Mouse (Mus musculus) kidney, postnatal 36 days (tissue): ENCODE measurements around the gene Gm9999.
A peak's percentile ranks its signal among the peaks of the same experiment; 100 is the strongest.
"Not testable (repeated sequence)": the region's sequence is repeated elsewhere in the genome, so short reads cannot be mapped to it uniquely, and the experiment has no call there.

Source experiments
- DNase-seq, 2 experiments: peaks; one replicate each; pipeline ENCODE4 v3.0.0; 2021 to 2022; ENCODE audit warnings: mixed read lengths in 2 of 2

Gm9999 gene

GRCm38 (mm10) chr7:46983280-46983679 lies at the start of gene Gm9999:
Gene Gm9999, plus strand, starts transcription at chr7:46983580.
- DNase-seq = no peak

DNA sequence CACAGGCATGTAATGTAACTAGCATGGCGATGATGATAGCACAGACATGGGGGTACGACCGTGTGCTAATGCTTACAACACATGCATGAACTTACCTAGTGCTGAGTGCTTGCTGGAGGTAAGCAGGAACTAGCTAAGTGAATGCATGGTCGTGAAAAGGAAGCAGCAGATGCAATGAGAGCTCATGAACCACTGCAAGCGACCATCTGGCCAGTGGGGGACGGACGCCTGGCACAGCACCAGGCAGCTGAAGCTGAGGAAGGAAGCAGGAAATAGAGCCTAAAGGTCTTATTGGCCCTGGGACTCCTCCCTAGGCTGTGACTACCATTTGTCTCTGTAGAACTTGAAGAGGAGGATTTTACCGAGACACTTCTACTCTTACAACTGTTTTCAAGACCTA lies 48.6 kb upstream of the Gm9999 start:
- DNase-seq = no peak

GRCm38 (mm10) chr7:46935847-46936246 lies 47.5 kb upstream of the Gm9999 start:
- peak; percentile 38 to 61 for DNase-seq

DNA sequence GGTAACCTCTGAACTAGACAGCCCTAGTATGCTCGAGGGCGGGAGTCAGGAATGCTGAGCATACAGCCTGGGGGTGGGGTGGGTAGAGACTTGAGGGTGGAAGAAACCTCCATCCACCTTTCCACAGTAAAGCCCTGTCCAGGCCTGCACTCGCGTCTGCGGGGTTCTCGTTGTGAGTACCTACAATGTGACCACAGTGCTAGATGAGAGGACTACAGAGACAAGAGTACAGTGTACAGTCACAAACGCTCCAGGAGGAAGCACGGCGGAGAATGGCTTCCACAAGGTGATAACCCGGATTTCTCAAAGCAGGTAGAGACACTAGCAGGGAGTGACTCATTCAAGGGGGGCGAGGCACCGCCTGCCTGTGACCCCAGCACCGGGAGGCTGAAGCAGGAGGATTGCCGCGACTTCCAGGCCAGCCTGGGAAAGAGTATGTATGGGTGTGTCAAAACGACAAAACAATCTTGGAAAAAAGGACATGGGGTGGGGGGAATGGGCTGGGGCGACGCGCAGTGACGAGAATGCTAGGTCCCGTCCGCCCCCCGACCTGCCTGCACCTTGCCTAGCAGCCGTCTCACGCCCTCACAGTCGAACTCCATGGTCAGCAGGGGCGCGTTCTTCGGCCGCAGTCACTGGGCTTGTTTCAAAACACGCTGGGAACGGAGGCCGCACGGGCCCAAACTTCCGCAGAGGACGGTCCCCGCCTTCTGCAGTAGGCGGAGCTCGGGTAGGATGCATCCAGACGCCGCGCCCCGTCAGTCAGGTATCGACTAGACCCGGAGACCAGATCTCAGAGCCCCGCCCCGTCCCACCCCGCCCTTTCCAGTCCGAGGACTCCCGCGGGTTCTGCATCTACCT lies 25.3 kb upstream of the Gm9999 start, which contains the start of gene Uevld:
Gene Uevld (minus strand): TSS at position 697 of the 861 bp plus-strand sequence.
- DNase-seq = peak; percentile 97 to 99

DNA sequence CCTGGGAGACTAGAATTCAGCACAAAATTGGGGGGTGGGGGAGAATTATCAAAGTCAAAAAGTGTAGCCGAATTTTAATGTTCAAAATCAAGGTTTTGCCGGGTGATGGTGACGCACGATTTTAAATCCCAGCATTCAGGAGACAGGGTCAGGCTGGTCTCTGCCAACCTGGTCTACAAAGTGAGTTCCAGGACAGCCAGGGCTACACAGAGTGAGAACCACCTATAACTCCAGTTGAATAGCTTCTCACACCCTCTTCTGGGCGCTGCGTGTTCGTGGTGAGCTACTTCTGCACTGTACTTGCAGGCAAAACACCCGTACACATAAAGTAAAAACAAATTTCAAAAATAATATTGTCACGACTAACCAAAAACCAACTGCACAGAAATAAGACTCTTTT lies 24.5 kb upstream of the Gm9999 start:
- DNase-seq = peak in 1 of 2 experiments; percentile 5

- peak in 1 of 2 experiments; percentile 11 for DNase-seq
Observed at GRCm38 (mm10) chr7:46960991-46961390, 22.4 kb upstream of the Gm9999 start.

DNA sequence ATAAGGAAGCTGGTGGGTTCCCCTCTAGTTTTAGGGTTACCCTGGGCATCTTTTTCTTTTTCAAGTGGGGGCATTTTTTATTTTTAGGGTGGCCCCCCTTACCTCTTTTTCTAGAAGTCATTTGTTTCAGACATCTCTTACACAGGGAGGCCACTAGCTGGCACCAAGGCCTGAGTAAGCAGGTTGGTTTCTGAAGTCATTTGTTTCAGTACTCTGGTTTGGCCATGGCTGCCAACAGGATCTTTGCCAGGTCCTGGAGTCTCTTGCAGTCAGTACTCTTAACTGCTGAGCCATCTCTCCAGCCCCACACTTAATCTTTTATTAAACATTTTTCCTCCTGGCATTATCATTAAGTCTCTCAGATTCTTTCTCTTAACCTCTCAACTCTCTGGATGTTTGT lies 21.2 kb upstream of the Gm9999 start:
- peak; percentile 26 to 59 for DNase-seq

DNA sequence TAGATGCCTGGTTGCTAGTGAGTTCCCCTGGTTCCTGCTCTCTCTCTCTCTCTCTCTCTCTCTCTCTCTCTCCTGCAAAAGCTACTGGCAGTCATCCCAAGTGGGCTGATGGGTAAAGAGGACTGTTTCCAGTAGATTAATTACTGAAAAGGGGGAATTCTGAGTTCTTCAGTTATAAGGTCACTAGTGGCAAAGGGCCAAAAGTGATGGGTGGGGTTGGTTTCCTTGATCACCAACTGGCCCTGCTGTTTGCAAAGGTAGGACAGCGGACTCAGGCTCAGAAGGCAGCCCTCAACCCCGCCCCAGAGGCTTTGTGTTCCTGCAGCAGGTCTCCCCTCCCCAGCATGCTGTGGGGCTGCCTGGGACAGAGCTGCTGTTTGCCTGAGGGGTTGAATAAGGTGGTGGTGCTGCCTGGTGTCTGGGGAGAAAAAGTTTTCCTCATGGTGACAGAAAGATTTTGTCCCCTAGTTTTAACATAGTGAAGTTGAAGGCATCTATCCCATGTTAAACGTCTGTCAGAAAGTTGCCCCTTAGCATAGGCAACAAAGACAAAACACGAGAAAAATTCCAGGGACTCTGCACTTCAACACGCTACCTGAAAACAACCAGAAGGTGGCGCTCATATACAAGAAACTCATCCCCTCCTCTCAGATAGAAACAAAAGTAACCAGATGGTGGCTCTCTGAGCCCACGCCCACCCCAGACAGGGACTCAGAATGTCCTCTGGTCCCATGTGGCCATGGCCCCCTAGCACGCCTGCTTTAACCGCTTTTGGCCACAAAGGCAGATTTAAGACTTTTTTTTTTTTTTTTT lies 20.4 kb upstream of the Gm9999 start:
- DNase-seq = peak; percentile 77 to 78

- DNase-seq = no peak
Observed at GRCm38 (mm10) chr7:46964070-46964469, 19.3 kb upstream of the Gm9999 start.

- no peak for DNase-seq
Observed at GRCm38 (mm10) chr7:46969898-46970297, 13.5 kb upstream of the Gm9999 start.

GRCm38 (mm10) chr7:46974648-46975047 lies 8.7 kb upstream of the Gm9999 start:
- no peak for DNase-seq

DNA sequence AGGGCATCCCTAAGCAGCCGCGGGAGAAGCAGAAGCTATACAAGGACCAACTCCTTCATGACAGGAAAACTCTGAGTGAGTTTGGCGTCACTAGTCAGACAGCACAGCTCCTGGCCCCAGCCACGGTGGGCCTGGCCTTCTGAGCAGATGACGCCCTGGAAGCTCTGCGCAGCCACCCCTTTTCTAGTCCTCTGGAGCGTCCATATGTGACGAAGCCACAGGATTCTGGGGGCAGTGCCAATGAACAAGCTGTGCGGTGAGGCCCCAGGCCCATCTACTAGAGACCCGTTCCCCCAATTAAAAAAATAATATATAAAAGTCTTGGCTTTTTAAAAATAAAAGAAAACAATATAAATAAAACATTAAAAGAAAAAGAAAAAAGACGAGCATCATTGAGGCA lies 7.9 kb upstream of the Gm9999 start:
- no peak for DNase-seq

GRCm38 (mm10) chr7:46985718-46986505 lies 2.5 kb downstream of the Gm9999 start:
- DNase-seq = no peak

DNA sequence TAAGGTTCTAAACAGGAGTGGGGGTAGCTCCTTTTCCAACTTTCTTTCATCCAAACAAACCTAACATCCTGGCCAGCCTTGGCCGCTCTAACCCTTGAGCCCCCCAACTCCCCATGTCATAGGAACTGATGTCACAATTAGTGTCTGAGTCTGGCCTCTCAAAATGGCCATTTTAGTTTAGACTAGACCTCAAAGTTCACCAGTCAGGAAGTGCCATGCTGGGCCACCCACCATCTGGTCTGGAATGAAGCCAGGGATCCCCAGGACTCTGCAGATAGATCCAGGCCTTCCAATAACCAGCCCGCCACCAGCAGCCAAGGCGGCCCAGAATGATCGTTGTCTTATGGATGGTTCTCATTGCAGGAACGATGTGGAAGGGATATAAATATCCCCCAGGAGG lies 3.3 kb downstream of the Gm9999 start:
- DNase-seq = no peak

- no peak for DNase-seq
Observed at GRCm38 (mm10) chr7:46987073-46987472, 3.7 kb downstream of the Gm9999 start.

DNA sequence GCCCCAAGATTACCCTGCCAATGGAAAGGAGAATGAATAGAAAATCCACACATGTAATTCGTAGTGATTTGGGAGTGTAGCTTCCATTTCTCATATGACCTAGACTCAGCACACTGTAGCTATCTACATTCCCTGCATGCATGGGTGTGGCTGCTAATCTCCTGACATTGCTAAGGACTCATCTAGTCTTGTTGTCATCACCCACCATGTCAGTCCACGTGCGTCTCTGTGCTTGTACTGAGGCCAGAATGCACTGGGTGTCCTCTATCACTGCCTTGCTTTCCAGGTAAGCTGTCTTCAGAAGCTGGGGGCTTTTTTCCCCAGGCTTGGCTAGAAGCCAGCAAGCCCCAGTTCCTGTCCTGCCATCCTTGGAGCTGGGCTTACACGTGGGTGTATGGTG lies 6.0 kb downstream of the Gm9999 start:
- DNase-seq = not testable (repeated sequence)

- no peak for DNase-seq
Observed at GRCm38 (mm10) chr7:46993079-46993478, 9.7 kb downstream of the Gm9999 start.

DNA sequence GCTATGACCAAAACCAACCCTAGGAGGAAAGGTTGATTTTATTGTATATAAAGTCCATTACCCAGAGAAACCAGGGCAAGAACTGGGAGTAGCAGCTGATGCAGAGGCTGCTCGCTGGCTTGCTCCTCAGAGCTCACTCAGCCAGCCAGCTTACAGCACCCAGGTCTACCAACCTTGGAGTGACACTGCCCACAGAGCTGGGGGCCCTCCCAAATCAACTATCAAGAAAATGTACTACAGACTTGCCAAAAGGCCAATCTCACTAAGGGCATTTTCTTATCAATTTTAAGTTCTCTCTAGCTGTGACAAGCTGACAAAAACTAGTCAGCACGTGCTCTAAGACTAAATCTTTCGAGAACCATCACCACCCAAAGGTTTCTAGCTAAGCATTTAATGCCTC lies 12.2 kb downstream of the Gm9999 start:
- DNase-seq = no peak

DNA sequence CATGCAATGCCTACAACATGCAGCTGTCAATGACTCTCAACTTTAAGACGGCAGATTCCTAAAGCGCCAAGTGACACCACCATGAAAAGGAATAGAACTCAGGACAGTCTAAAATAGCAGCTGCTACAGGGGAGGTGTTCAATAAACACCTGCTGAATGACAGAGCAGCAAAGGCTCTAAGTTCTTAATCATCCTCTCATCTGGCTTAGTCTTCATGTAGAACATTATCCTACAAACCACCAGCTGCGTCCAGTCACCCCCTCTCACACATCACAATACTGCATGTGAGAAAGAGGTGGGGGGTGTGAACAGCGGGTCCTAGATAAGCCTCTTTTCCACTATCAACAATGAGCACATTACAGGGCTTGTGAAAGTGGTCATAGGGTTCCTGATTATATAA lies 13.6 kb downstream of the Gm9999 start:
- DNase-seq = no peak

- DNase-seq = peak; percentile 74 to 82
Observed at GRCm38 (mm10) chr7:46997644-46998395, 14.4 kb downstream of the Gm9999 start.

DNA sequence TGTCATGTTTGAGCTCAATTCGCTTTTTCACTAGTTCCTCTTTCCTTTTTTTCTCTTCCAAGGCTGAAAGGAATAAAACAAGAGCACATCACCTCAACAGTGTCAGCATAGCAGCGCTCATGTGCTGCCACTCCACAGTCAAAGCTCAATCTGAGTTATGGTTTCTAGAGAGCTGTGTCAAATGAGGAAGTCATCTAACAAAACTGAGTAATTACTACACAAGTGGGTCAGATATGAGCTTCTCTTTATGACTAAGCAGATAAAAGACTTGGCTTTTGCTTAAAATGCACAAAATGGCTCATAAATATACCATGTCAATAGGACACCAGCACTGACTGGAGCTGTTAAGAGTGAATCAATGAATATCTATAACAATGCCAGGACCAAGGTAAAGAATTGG lies 15.6 kb downstream of the Gm9999 start:
- no peak for DNase-seq

DNA sequence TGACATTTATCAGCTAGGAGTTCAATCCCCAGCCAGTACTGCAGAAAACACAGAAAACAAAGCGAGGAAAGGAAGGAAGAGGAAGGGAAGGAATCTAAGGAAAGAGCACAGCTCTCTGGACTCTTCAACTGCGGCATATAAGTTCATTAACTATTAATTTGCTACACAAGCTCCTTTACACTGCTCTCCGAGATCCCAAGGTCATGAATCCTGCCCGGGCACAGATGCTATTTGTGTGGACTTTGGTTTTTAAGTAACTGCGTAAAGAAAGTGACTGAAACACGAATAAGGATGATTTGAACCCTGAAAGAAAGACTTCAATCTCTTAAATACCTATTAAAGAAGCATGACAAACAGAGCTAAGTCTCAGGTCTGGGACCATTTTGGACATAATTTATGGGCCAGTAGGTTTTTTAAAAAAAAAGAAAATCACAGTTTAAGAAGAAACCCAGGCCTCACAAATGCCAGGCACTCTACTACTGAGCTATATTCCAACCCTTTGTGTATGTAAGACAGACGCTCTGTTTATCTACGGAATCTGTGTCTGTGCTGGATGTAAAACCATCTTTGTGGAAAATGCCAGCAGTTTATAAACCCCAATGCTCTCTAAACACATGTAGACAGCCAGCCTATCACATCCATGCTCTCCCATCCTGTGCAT lies 16.7 kb downstream of the Gm9999 start:
- DNase-seq = peak; percentile 45 to 76
